Mouse (Mus musculus) olfactory bulb, adult 2 months (tissue): ENCODE measurements around the gene Ntm.

ENCODE experiments used
- CTCF ChIP-seq: fragments of 200-500 bp; IDR thresholded peaks from 2 replicates; pipeline ENCODE4 v1.5.1; 2012; ENCODE audit warnings: low read depth, mild to moderate bottlenecking, low read length, moderate library complexity; ENCODE audit not compliant: insufficient read depth
- POLR2A ChIP-seq: fragments of 200-500 bp; IDR thresholded peaks from 2 replicates; pipeline ENCODE4 v1.6.1; 2012; ENCODE audit warnings: mild to moderate bottlenecking, low read depth, low read length, moderate library complexity; ENCODE audit not compliant: insufficient read depth

- TF ChIP-seq CTCF (no peak), POLR2A (no peak)
These were observed 556.0 kb downstream of the Ntm start for GRCm38 (mm10) chr9:29406973-29407372.
